Comparison of ENCODE assay signal across 23 mouse cellular contexts in the genomic region with DNA sequence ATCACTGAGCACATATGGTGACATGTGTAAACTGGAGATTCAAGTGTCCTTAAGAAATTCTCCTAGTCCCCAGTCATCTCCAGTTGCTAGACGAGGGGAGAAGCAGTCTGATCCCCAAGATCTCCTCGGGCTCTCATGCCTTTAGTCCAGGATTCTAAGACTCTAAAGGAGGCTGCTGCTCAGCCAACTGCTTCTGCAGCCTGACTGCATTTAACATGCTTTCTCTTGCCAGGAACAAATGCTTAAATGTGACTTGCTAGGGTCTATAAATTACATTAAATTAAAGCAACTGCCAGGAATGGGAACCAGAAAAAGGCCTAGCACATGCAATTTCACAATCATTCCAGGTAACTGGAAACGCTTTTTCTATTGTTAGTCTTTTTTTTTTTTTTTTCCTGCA.
"Had no signal": no experiment of that assay in that cellular context is flagged by ENCODE, and none has a peak within 500 bp of the region (broad histone marks: within the 10 kb centered on the region; RNA-seq: fewer than 3 reads in every experiment).

No protein-coding gene starts in this region.

- H3K9ac ChIP-seq: limb, embryonic 15.5 days; liver, embryonic 14.5 days; lung, embryonic 15.5 days; midbrain, embryonic 13.5 days; neural tube, embryonic 13.5 days had no signal

- H3K4me2 ChIP-seq: limb, embryonic 15.5 days; liver, embryonic 11.5 days; lung, embryonic 15.5 days; midbrain, embryonic 13.5 days; neural tube, embryonic 13.5 days had no signal

- H3K4me1 ChIP-seq: limb, embryonic 15.5 days; lung, embryonic 15.5 days; megakaryocyte, embryonic 14.5 days; midbrain, embryonic 10.5 days; midbrain, embryonic 13.5 days; neural tube, embryonic 13.5 days had no signal

- H3K9me3 ChIP-seq: limb, embryonic 15.5 days; lung, embryonic 15.5 days; midbrain, embryonic 13.5 days; neural tube, embryonic 13.5 days had no signal

- H3K27me3 ChIP-seq: limb, embryonic 15.5 days; lung, embryonic 15.5 days; megakaryocyte, embryonic 14.5 days; midbrain, embryonic 13.5 days; neural tube, embryonic 13.5 days had no signal

- DNase-seq: kidney, adult 9 months; kidney, postnatal 25 days; layer of hippocampus, adult 9-11 months; lung, adult 18-20 months; lung, postnatal 10 days; lung, postnatal 36 days; retina, postnatal 1 day; right cerebral cortex, postnatal 4 days; thymus, adult 2 months; thymus, postnatal 14 days; thymus, postnatal 4 days had no signal

- ATAC-seq: midbrain, embryonic 13.5 days; midbrain, embryonic 16.5 days had no signal

- H3K36me3 ChIP-seq: limb, embryonic 15.5 days; lung, embryonic 15.5 days; midbrain, embryonic 10.5 days; midbrain, embryonic 13.5 days; neural tube, embryonic 13.5 days had no signal

- H3K4me3 ChIP-seq: layer of hippocampus, adult 2 months; limb, embryonic 15.5 days; lung, embryonic 15.5 days; megakaryocyte, embryonic 14.5 days; midbrain, embryonic 10.5 days; midbrain, embryonic 13.5 days; myocyte; neural tube, embryonic 13.5 days had no signal

- H3K27ac ChIP-seq: layer of hippocampus, adult 2 months; limb, embryonic 15.5 days; liver, embryonic 14.5 days; lung, embryonic 15.5 days; midbrain, embryonic 10.5 days; midbrain, embryonic 13.5 days; neural tube, embryonic 13.5 days; stomach, postnatal 0 days had no signal
